11 mouse cellular contexts compared by ENCODE assay signal in genomic region chr11:45830743-45831310, GRCm38 (mm10). TPM values are rescaled to one million over a fixed set of nuclear protein-coding genes. Genes with fewer than 3 reads are reported as not detected.
A peak's percentile ranks its signal among the peaks of the same experiment; 100 is the strongest.
DNase-seq lines count a peak whose midpoint lies in the region; ATAC-seq and TF ChIP-seq lines count a peak whose summit lies in the region.
"Had no signal": no experiment of that assay in that cellular context is flagged by ENCODE, and none has a peak within 500 bp of the region (broad histone marks: within the 10 kb centered on the region; RNA-seq: fewer than 3 reads in every experiment).

No protein-coding gene starts in this region.

- H3K9me3 ChIP-seq in embryonic facial prominence, embryonic 12.5 days, result no peaks in the 10 kb centered on the region
- no peaks in the 10 kb centered on the region for H3K9me3 ChIP-seq in embryonic facial prominence, embryonic 10.5 days
- H3K9me3 ChIP-seq in kidney, embryonic 15.5 days (replicated peaks), result no peaks in the 10 kb centered on the region
- no peaks in the 10 kb centered on the region for H3K9me3 ChIP-seq in limb, embryonic 15.5 days

- DNase-seq in embryonic facial prominence, embryonic 10.5 days (ENCODE audit: low spot score), result no peak
- no peak for DNase-seq in kidney, postnatal 10 days
- DNase-seq in spleen, postnatal 14 days (ENCODE audit: low spot score in 2 of 2), result no peak
- no peak for DNase-seq in thymus, postnatal 36 days
- DNase-seq: cerebellum, adult 18-20 months; kidney, adult 18-20 months; thymus, adult 2 months had no signal

- 0 out of 2 replicates have a peak, but pooled peaks have one; percentile 15 for ATAC-seq in embryonic facial prominence, embryonic 12.5 days (ENCODE audit: insufficient number of reproducible peaks, insufficient read depth, low FRiP score, low TSS enrichment)
- no peak for ATAC-seq in kidney, embryonic 15.5 days (replicated peaks; ENCODE audit: low FRiP score)
- peak; percentile 83 for ATAC-seq in limb, embryonic 15.5 days (ENCODE audit: insufficient number of reproducible peaks, low FRiP score, low TSS enrichment, low read depth)

- no peak for TF ChIP-seq POLR2A in embryonic fibroblast, embryonic 13.5 days (IDR thresholded peaks at IDR 0.05; ENCODE audit: low read depth, low read length)

- peaks cover 9% of the 10 kb centered on the region for H3K4me1 ChIP-seq in embryonic facial prominence, embryonic 12.5 days
- H3K4me1 ChIP-seq in embryonic facial prominence, embryonic 10.5 days, result peaks cover 15% of the 10 kb centered on the region
- peaks cover 13% of the 10 kb centered on the region; the same call in 1 of the 2 replicates for H3K4me1 ChIP-seq in kidney, embryonic 15.5 days
- peaks cover 6% of the 10 kb centered on the region for H3K4me1 ChIP-seq in embryonic fibroblast, embryonic 13.5 days (ENCODE audit: control insufficient read depth, insufficient read depth, low read length)
- H3K4me1 ChIP-seq in limb, embryonic 15.5 days, result peaks cover 20% of the 10 kb centered on the region

- H3K27me3 ChIP-seq in embryonic facial prominence, embryonic 12.5 days, result no peaks in the 10 kb centered on the region
- no peaks in the 10 kb centered on the region for H3K27me3 ChIP-seq in embryonic facial prominence, embryonic 10.5 days (replicated peaks; ENCODE audit: low read depth, poor library complexity, severe bottlenecking)
- no peaks in the 10 kb centered on the region for H3K27me3 ChIP-seq in kidney, embryonic 15.5 days
- no peaks in the 10 kb centered on the region for H3K27me3 ChIP-seq in limb, embryonic 15.5 days

- no peak for TF ChIP-seq CTCF in embryonic fibroblast, embryonic 13.5 days (IDR thresholded peaks at IDR 0.05; ENCODE audit: borderline replicate concordance, insufficient read depth, low read length)

- peak overlapping the region; percentile 30; the same call in 1 of the 2 replicates for H3K27ac ChIP-seq in embryonic facial prominence, embryonic 12.5 days
- no peak overlapping the region for H3K27ac ChIP-seq in embryonic facial prominence, embryonic 10.5 days (replicated peaks)
- 0 out of 2 replicates have a peak overlapping the region, but pooled peaks have one; percentile 27 for H3K27ac ChIP-seq in kidney, embryonic 15.5 days
- H3K27ac ChIP-seq in embryonic fibroblast, embryonic 13.5 days (ENCODE audit: insufficient read depth, low read length), result peak overlapping the region; percentile 8; the same call in 1 of the 2 replicates
- H3K27ac ChIP-seq in limb, embryonic 15.5 days, result peak overlapping the region; percentile 66

- H3K4me2 ChIP-seq in embryonic facial prominence, embryonic 12.5 days (replicated peaks), result no peak overlapping the region
- H3K4me2 ChIP-seq in kidney, embryonic 15.5 days, result no peak overlapping the region
- 0 out of 2 replicates have a peak overlapping the region, but pooled peaks have one; percentile 8 for H3K4me2 ChIP-seq in limb, embryonic 15.5 days

- no peaks in the 10 kb centered on the region for H3K36me3 ChIP-seq in embryonic facial prominence, embryonic 12.5 days
- no peaks in the 10 kb centered on the region for H3K36me3 ChIP-seq in embryonic facial prominence, embryonic 10.5 days (replicated peaks)
- no peaks in the 10 kb centered on the region for H3K36me3 ChIP-seq in kidney, embryonic 15.5 days
- no peaks in the 10 kb centered on the region for H3K36me3 ChIP-seq in limb, embryonic 15.5 days

- H3K4me3 ChIP-seq in embryonic facial prominence, embryonic 12.5 days, result no peak overlapping the region
- H3K4me3 ChIP-seq in embryonic facial prominence, embryonic 10.5 days, result no peak overlapping the region
- no peak overlapping the region for H3K4me3 ChIP-seq in kidney, embryonic 15.5 days (replicated peaks)
- no peak overlapping the region for H3K4me3 ChIP-seq in embryonic fibroblast, embryonic 13.5 days (ENCODE audit: insufficient read depth, low read length)
- H3K4me3 ChIP-seq in limb, embryonic 15.5 days, result no peak overlapping the region

- no peak overlapping the region for H3K9ac ChIP-seq in embryonic facial prominence, embryonic 12.5 days
- no peak overlapping the region for H3K9ac ChIP-seq in kidney, embryonic 15.5 days
- H3K9ac ChIP-seq in limb, embryonic 15.5 days, result no peak overlapping the region

- WGBS in embryonic facial prominence, embryonic 12.5 days, result 58% methylated on average over 9 of the region's 9 CpGs
- WGBS in embryonic facial prominence, embryonic 10.5 days, result 71% methylated on average over 9 of the region's 9 CpGs
- 60% methylated on average over 9 of the region's 9 CpGs for WGBS in kidney, embryonic 15.5 days
- WGBS in limb, embryonic 15.5 days, result 27% methylated on average over 9 of the region's 9 CpGs

RNA-seq across cellular contexts. Expression of gene Clint1, which starts 21.0 kb away (rescaled TPM):
- 99.5 and 100 TPM in 2 replicates for polyA plus RNA-seq in embryonic facial prominence, embryonic 12.5 days (2016; fragmentation: Nextera tagmentation; extraction: Ambion mirVana)
- polyA plus RNA-seq in embryonic facial prominence, embryonic 10.5 days (2016; fragmentation: Nextera tagmentation; extraction: Ambion mirVana), result 63.7 and 67.8 TPM in 2 replicates
- polyA plus RNA-seq in kidney, embryonic 15.5 days (2015; fragmentation: Nextera tagmentation; extraction: Ambion mirVana), result 97.8 and 102 TPM in 2 replicates
- polyA plus RNA-seq in embryonic fibroblast, embryonic 13.5 days (2011; ENCODE audit: insufficient read length, low read depth, missing spikeins), result 106 and 109 TPM in 2 replicates
- 72.7 and 84.5 TPM in 2 replicates for polyA plus RNA-seq in limb, embryonic 15.5 days (2015; fragmentation: Nextera tagmentation; extraction: Ambion mirVana)
